Mouse (Mus musculus) MEL-GATA-1-ER (cell line): ENCODE results near the gene Neurod2.

Source experiments
- DNase-seq: peaks from one replicate; pipeline ENCODE4 v3.0.0-alpha.2; 2012; ENCODE audit warnings: low read depth; ENCODE audit errors: extremely low read depth

Neurod2 gene

GRCm38 (mm10) chr11:98332841-98333240 lies 3.4 kb upstream of the Neurod2 start:
- DNase-seq: no peak

GRCm38 (mm10) chr11:98332186-98332585 lies 2.7 kb upstream of the Neurod2 start:
- no peak for DNase-seq

DNA sequence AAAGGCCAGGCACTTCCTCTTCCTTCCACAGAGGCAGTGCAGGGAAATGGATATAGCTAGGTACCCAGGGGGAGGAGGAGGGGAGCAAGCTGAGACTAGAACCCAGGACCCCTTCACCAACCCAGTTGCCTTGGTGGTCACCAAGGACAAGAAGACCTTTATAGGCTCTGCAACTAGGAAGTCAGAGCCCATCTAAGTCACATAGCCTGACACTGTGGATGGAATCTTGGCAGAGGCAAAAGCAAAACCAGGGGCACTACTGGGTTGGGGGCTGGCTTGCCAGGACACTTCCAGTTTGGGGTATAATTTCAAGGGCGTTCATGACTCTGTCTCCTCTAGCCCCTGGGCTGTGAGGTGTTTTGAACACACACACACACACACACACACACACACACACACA lies 2.0 kb upstream of the Neurod2 start:
- DNase-seq: no peak

DNA sequence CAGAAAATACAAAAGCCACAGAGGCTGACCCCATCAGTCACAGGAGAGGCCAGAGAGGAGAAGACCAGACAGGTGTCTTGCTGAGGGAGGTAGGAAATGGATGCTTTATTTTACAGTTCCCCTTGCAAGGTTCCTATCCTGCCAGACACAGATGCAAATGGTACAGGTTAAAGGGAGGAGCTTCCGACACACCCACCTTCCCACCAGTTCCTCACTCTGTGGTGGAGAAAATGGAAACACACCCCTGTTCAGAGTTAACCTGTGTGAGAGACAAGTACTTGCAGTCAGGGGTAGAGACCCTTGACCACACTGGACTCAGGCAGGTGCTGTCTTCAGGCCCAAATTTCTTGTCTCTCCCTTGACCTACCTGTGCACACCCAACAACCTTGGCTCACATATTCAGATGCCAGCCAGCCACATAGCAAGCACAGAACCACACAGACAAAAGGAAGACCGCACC lies 1.3 kb upstream of the Neurod2 start:
- DNase-seq: no peak

GRCm38 (mm10) chr11:98329960-98330744 lies 704 bp upstream of the Neurod2 start:
- DNase-seq: no peak

DNA sequence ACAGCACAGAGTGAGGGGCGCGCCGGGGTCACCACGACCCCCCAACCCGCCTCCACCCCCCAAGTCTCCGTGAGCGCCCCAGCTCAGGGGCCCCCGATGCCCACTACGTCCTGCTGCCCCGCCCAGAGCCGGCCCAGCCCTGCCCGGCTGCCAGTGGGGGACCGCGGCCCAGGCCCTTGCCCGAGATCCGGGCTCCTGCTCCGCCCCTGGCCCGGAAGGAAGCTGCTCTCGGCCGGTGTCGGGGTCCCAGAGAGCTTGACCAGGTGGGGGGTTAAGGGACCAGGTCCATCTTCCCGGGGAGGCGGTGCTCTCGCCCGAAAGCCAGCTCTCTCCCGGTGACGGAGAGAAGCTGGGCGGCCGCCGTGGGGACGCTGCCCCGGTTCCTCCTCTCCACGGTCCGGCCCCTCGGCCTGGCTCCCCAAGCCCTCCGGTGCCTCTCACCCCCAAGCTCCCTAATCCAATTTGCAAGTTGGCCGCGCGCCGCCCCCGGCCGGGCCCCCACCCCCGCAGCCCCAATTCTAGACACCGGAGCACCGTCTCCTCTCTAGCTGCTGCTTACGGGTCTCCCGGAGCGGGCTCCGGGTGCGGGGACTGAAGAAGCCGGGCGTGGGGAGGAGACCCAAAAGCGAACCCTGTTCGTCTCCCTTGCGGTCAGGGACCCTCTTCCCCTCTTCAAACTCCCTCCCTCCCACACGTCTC lies 928 bp downstream of the Neurod2 start:
- DNase-seq: no peak

DNA sequence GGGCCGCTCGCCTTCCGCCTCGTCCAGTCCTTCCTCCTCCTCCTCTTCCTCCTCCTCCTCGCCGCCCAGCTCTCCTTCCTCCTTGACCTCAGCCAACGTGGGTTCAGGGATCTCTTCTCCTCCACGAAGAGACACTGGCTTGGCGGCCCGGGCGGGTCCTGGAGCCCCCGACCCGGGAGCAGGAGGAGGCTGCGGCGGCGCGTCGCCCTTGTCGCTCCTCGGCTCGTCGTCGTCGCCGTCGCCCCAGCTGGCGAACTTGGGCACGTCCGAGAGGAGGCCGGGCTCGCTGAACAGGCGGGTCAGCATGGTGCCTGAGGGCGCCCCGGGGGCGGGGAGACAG lies 1.4 kb downstream of the Neurod2 start:
- no peak for DNase-seq

- no peak for DNase-seq
These were observed 2.1 kb downstream of the Neurod2 start for GRCm38 (mm10) chr11:98327136-98328030.

DNA sequence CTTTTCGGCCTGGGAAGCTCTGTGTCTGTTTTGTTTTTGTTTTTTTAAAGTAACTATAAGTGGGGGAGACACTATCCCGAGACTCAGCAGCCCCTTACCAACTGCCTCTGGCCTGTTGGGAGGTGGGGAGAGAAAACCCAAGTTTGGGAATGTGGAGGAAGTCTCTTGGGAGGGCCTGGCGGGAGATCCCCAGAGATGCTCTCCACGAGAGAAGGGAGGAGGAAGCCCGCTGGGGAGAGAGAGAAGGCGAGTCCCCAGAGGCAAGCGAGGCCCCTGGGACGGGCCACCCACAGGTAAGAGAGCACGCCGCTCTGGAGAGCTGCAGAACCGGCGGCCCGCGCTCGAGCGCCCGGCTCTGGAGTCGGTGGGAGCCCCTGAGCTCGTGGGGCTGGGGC lies 2.7 kb downstream of the Neurod2 start:
- DNase-seq: no peak

DNA sequence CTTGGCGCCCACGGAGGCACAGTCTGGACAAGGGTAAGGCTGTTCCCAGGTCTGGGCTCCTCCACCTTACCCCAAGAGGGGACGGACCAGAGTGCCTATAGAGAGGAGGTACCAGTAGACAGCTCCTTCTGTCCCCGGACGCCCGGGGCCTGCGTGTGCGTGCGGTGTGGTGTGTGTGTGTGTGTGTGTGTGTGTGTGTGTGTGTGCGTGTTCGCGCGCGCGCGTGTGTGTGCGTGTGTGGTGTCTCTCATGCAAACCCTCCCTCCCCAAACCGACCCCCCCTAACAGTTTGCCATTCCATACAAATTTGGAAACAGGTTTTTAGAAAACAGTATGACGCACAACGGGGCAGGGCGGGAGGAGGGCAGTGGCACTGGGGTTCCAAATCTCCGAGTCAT lies 3.6 kb downstream of the Neurod2 start:
- no peak for DNase-seq

DNA sequence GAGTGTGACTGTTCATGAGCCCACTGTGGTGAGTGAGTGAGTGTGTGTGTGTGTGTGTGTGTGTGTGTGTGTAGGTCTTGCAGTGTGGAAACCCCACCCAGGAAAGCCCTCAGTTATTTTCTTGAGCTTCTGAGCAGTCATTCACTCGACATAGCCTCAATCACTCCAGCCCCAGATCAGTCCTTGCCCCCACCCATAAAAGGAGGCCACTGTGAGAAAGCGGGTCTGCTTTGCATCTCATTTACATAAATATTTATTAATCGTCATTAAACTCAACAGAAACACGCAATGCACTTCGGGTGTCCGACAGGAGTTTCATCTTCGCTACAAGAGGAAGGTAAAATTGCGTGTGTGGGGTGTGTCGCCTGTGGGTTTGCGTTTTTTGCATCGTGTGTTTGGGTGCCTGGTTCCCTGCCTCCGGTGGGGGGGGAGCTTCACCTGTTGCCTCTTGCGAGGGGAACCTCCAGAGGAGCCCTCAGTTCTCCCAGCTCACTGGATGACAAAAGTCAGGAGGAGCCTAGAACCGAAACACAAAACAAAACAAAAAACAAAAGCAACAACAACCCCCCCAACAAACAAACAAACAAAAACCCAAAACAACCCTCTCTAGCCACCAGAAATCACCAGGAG lies 4.1 kb downstream of the Neurod2 start:
- DNase-seq: no peak

DNA sequence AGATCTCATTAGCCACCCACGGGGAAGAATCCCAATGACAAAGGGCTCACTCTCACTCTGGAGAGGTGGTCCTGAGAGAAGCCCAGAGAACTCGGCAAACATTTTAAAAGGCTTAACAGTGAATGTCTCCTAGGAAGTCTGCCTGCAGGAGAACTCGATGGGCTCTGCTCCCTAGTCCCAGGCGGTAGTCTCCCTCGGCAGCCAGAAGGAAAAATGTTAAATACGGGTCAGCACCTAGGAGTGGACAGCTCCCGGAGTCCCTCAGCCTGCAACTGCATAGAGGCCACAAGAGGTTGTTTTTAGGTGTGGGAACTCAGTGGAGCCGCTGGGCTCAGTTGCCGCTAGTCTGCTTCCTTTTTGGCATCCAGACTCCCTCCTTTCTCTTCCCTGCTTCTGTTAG lies 5.5 kb downstream of the Neurod2 start:
- no peak for DNase-seq

GRCm38 (mm10) chr11:98323136-98323866 lies 6.1 kb downstream of the Neurod2 start:
- DNase-seq: no peak

GRCm38 (mm10) chr11:98322159-98322558 lies 7.3 kb downstream of the Neurod2 start:
- no peak for DNase-seq

DNA sequence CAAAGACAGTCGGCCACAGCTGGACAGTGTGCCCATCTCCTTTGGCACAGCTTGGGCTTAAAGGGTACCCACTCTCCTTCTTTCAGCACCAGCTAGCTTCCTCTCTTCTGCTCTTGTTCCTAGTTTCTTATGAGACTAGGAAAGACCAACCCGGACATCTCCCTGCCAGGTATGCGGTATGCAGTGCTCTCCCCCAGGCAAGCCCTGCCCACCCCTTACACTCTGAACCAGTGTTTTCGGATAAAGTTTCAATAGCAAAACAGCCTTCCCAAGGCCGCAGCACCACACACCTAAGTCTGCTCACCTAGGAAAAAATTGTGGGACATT lies 7.8 kb downstream of the Neurod2 start:
- no peak for DNase-seq

DNA sequence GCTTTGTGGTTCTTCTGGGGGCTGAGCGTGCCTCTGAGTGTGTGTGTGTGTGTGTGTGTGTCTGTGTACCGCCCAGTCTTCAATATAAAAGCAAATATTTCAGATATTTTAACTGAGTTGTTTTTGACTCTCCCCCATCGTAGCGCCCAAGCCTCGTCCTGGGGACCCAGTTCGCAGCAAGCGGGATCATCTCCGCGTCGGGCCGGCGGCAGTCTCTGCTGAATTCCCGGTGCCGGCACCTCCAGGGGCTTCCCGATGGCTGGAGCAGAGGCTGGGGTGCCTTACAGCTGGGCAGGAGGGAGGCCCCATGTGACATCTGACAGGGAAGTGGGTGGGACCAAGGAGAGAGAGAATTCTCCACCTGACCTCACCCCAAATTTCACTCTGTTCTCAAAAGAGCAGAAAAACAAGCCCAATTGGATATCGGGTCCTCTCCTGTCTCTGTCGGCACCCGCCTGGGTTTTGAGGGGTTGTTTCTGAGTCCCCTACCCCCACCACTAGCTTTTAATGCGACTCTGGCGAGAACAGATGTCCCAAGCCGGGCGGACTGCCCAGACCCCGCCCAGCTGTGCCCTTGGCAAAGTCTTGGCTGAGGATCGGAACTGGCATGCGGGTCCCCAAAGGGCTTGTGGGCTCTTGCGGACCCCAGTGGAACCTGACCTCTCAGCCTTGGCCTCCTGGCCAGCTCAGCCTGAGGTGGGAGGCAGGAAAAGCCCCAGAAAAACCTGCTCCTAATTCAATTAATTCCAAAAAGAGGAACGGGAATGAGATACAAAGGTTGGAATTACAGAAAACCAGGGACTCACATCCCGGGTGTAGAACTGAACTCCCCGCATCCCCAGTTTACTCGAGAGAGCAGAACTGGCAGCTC lies 8.4 kb downstream of the Neurod2 start:
- no peak for DNase-seq

- no peak for DNase-seq
These were observed 9.1 kb downstream of the Neurod2 start for GRCm38 (mm10) chr11:98320381-98320780.

DNA sequence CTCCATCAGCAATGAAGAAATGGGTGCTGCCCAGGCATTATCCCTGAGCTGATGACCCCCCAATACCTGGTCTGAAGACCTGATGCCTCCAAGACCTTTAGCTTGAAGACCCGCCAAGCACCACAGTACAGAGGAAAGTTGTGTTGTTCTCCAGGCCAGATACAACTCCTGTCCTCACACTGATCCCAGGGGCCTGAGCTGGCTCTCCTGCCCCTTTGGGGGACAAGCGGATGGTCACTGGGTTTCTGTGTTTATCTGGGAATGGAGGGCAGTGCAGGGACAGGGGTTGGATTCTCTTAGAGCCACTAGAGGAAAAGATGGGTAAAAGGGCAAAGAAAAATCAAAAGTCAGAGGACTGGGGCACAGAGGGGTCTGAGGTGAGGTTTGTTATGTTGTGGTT lies 9.5 kb downstream of the Neurod2 start:
- DNase-seq: no peak

DNA sequence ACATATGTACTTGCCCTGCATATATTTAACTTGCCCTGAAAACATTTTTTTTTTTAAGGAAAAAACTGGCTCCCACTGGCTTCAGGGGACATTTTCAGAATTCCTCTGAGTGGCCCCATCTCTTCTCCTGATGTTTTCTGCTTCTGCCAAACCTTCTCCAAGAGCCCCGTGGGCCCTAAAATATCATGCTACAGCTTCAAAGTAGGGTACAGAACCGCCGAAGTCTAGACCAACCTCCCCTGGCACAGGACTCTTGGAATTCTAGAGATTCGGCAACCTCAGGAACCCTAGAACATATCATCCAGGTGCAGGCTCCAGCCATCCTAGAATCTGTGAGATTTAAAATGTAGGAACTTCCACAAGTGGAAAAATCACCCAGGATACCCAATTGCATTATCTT lies 9.9 kb downstream of the Neurod2 start:
- DNase-seq: no peak

GRCm38 (mm10) chr11:98319120-98319519 lies 10.3 kb downstream of the Neurod2 start:
- no peak for DNase-seq
